In genomic region chr17:86166051-86166566, GRCm38 (mm10) we compare ENCODE assay signal across 8 mouse cellular contexts. TPM values are rescaled to one million over a fixed set of nuclear protein-coding genes. Genes with fewer than 3 reads are reported as not detected.
A peak's percentile ranks its signal among the peaks of the same experiment; 100 is the strongest.
DNase-seq lines count a peak whose midpoint lies in the region; ATAC-seq and TF ChIP-seq lines count a peak whose summit lies in the region.

No protein-coding gene starts in this region.

- intact Hi-C loops in left cerebral cortex, postnatal 10 days (cut with DNase I), result loop anchor here (5.0 kb wide), 3 partner anchors 86 to 281 kb away; no protein-coding TSS in a partner anchor

- no peaks in the 10 kb centered on the region for H3K9me3 ChIP-seq in lung, postnatal 0 days (ENCODE audit: low read length)
- no peaks in the 10 kb centered on the region for H3K9me3 ChIP-seq in limb, embryonic 12.5 days
- H3K9me3 ChIP-seq in stomach, embryonic 14.5 days (ENCODE audit: control insufficient read depth, low read depth, low read length), result no peaks in the 10 kb centered on the region

- no peak for ATAC-seq in lung, postnatal 0 days
- ATAC-seq in limb, embryonic 12.5 days (ENCODE audit: insufficient number of reproducible peaks, insufficient read depth, low FRiP score, low TSS enrichment, low read depth), result no peak; the same call in 1 of the 2 replicates
- no peak for ATAC-seq in stomach, embryonic 14.5 days (ENCODE audit: insufficient number of reproducible peaks, insufficient read depth, low FRiP score, low read depth)

- no peak for DNase-seq in lung, postnatal 0 days (ENCODE audit: low spot score)
- no peak for DNase-seq in lung, adult 18-20 months
- DNase-seq in left cerebral cortex, postnatal 10 days (ENCODE audit: extremely low spot score in 1 of 2, low spot score in 2 of 2), result no peak
- DNase-seq in left cerebral cortex, adult 18-20 months (ENCODE audit: low spot score in 2 of 2), result no peak
- DNase-seq in urinary bladder, postnatal 25 days (ENCODE audit: low spot score), result no peak

- peak overlapping the region; percentile 96 for H3K27ac ChIP-seq in lung, postnatal 0 days (ENCODE audit: low read length)
- H3K27ac ChIP-seq in embryonic fibroblast, embryonic 13.5 days (ENCODE audit: insufficient read depth, low read length), result peak overlapping the region; percentile 94
- peak overlapping the region; percentile 94 for H3K27ac ChIP-seq in limb, embryonic 12.5 days
- peak overlapping the region; percentile 98 for H3K27ac ChIP-seq in stomach, embryonic 14.5 days (ENCODE audit: low read length)

- H3K27me3 ChIP-seq in lung, postnatal 0 days (replicated peaks; ENCODE audit: insufficient read depth, low read length), result no peaks in the 10 kb centered on the region
- peaks cover 15% of the 10 kb centered on the region for H3K27me3 ChIP-seq in limb, embryonic 12.5 days
- no peaks in the 10 kb centered on the region for H3K27me3 ChIP-seq in stomach, embryonic 14.5 days (ENCODE audit: control insufficient read depth, insufficient read depth, low read length)

- TF ChIP-seq EP300 in lung, postnatal 0 days (IDR thresholded peaks at IDR 0.05), result peak; percentile 10; the same call in 1 of the 2 replicates

- peaks cover 9% of the 10 kb centered on the region; the same call in 1 of the 2 replicates for H3K4me1 ChIP-seq in lung, postnatal 0 days (ENCODE audit: insufficient read depth, low read depth, low read length)
- peaks cover 3% of the 10 kb centered on the region; the same call in 1 of the 2 replicates for H3K4me1 ChIP-seq in embryonic fibroblast, embryonic 13.5 days (ENCODE audit: control insufficient read depth, insufficient read depth, low read length)
- peaks cover 34% of the 10 kb centered on the region for H3K4me1 ChIP-seq in limb, embryonic 12.5 days (replicated peaks)
- peaks cover 19% of the 10 kb centered on the region; the same call in 1 of the 2 replicates for H3K4me1 ChIP-seq in stomach, embryonic 14.5 days (ENCODE audit: control insufficient read depth, insufficient read depth, low read length)

- no peak for TF ChIP-seq POLR2A in embryonic fibroblast, embryonic 13.5 days (IDR thresholded peaks at IDR 0.05; ENCODE audit: low read depth, low read length)

- H3K36me3 ChIP-seq in lung, postnatal 0 days (ENCODE audit: insufficient read depth, low read length), result no peaks in the 10 kb centered on the region
- H3K36me3 ChIP-seq in limb, embryonic 12.5 days, result no peaks in the 10 kb centered on the region
- H3K36me3 ChIP-seq in stomach, embryonic 14.5 days (ENCODE audit: control insufficient read depth, insufficient read depth, low read length), result no peaks in the 10 kb centered on the region

- 1% methylated on average over 19 of the region's 19 CpGs for WGBS in lung, postnatal 0 days
- 2% methylated on average over 19 of the region's 19 CpGs for WGBS in limb, embryonic 12.5 days
- WGBS in stomach, embryonic 14.5 days, result 4% methylated on average over 19 of the region's 19 CpGs

- peak overlapping the region; percentile 92 for H3K4me2 ChIP-seq in lung, postnatal 0 days (replicated peaks; ENCODE audit: low read depth, low read length)
- peak overlapping the region; percentile 92 for H3K4me2 ChIP-seq in limb, embryonic 12.5 days
- peak overlapping the region; percentile 98 for H3K4me2 ChIP-seq in stomach, embryonic 14.5 days (replicated peaks; ENCODE audit: low read depth, low read length)

- TF ChIP-seq CTCF in lung, postnatal 0 days (IDR thresholded peaks at IDR 0.05), result no peak
- TF ChIP-seq CTCF in embryonic fibroblast, embryonic 13.5 days (IDR thresholded peaks at IDR 0.05; ENCODE audit: borderline replicate concordance, insufficient read depth, low read length), result no peak

- H3K9ac ChIP-seq in lung, postnatal 0 days (replicated peaks; ENCODE audit: low read depth), result peak overlapping the region; percentile 90
- peak overlapping the region; percentile 81 for H3K9ac ChIP-seq in limb, embryonic 12.5 days (replicated peaks)
- H3K9ac ChIP-seq in stomach, embryonic 14.5 days (replicated peaks; ENCODE audit: low read depth, low read length), result peak overlapping the region; percentile 87

- H3K4me3 ChIP-seq in lung, postnatal 0 days (ENCODE audit: low read depth, low read length), result peak overlapping the region; percentile 90
- peak overlapping the region; percentile 59 for H3K4me3 ChIP-seq in embryonic fibroblast, embryonic 13.5 days (ENCODE audit: insufficient read depth, low read length)
- peak overlapping the region; percentile 72 for H3K4me3 ChIP-seq in limb, embryonic 12.5 days (replicated peaks)
- peak overlapping the region; percentile 79 for H3K4me3 ChIP-seq in stomach, embryonic 14.5 days (ENCODE audit: low read depth, low read length)

RNA-seq across cellular contexts. Expression of gene Prkce, which starts 1.5 kb away (rescaled TPM):
- 10.6 and 10.9 TPM in 2 replicates for polyA plus RNA-seq in lung, postnatal 0 days (2015; fragmentation: Nextera tagmentation; extraction: Ambion mirVana)
- polyA plus RNA-seq in embryonic fibroblast, embryonic 13.5 days (2011; ENCODE audit: insufficient read length, low read depth, missing spikeins), result 5.5 and 9.6 TPM in 2 replicates
- 5.5 and 7.7 TPM in 2 replicates for polyA plus RNA-seq in limb, embryonic 12.5 days (2016; fragmentation: Nextera tagmentation; extraction: Ambion mirVana)
- polyA plus RNA-seq in stomach, embryonic 14.5 days (2014; fragmentation: Nextera tagmentation; extraction: Ambion mirVana), result 7.3 and 8.9 TPM in 2 replicates
- total RNA-seq in left cerebral cortex, postnatal 10 days (2021), result 100 to 1,000 TPM; 273 to 281 TPM
- total RNA-seq in left cerebral cortex, adult 18-20 months (2021), result 100 to 1,000 TPM; 270 to 276 TPM

RNA-seq across cellular contexts. Expression of gene Srbd1, which starts 21.1 kb away (rescaled TPM):
- 4.0 and 6.4 TPM in 2 replicates for polyA plus RNA-seq in lung, postnatal 0 days (2015; fragmentation: Nextera tagmentation; extraction: Ambion mirVana)
- polyA plus RNA-seq in embryonic fibroblast, embryonic 13.5 days (2011; ENCODE audit: insufficient read length, low read depth, missing spikeins), result 17.2 and 17.9 TPM in 2 replicates
- polyA plus RNA-seq in limb, embryonic 12.5 days (2016; fragmentation: Nextera tagmentation; extraction: Ambion mirVana), result 23.8 and 26.5 TPM in 2 replicates
- 9.6 and 10.7 TPM in 2 replicates for polyA plus RNA-seq in stomach, embryonic 14.5 days (2014; fragmentation: Nextera tagmentation; extraction: Ambion mirVana)
- 10 to 100 TPM; 14.3 to 15.9 TPM for total RNA-seq in left cerebral cortex, postnatal 10 days (2021)
- 10 to 100 TPM; 14.7 to 15.9 TPM for total RNA-seq in left cerebral cortex, adult 18-20 months (2021)
